Mouse (Mus musculus): ENCODE data around the gene Psmd5.
"Not testable (repeated sequence)": the region's sequence is repeated elsewhere in the genome, so short reads cannot be mapped to it uniquely, and the experiment has no call there.

Gene Psmd5

DNA sequence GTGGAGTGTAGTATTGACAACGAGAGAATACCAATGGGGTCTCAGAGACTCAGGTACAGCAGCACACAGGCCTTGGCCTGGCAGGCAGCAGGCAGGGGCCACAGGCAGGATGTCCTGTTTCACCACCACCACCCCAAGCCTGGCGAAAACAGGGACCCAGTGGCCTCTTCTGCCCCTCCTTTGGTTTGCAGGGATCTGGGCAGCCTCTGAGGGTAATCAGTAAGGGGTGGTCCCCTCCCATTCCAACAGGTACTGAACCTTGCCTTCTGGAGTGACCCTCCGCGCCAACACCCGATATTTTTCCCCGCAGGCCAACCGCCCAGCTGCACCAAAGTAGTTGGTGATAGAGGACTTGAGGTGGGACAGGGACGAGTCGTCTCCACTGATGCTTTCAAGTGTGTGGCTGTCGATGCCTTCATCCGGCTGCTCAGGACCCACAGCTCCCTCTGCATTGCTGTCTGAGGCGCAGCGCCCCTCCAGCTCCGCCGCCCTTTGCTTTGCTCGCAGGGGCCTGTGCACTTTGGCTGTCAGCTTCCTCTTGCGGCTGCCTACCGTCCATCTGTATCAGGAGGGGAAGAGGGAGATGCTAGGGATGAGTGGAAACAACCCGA is 20.8 kb upstream of the Psmd5 start:
- DNase-seq (ENCODE audit: low read depth, low spot score): no peak

DNA sequence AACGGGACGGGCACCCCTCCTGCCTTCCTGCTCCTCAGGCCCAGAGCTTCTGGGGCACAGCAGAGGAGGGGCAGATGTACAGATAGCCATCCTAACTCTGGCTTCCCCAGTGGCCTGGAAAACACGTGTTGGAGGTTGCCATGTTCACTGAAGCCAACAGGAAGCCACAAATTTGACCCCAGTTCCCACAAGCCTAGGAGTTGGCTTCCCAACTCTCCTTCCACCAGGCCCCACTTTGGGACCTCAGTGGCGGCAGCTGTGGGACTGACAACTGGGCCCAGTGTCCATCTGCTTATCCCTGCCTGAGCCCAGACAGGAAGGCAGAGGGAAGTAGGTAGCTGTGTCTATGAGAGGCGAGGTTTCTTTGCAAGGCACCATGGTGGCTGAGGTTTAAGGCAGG is 19.2 kb upstream of the Psmd5 start:
- no peak for DNase-seq (ENCODE audit: low read depth, low spot score)

DNA sequence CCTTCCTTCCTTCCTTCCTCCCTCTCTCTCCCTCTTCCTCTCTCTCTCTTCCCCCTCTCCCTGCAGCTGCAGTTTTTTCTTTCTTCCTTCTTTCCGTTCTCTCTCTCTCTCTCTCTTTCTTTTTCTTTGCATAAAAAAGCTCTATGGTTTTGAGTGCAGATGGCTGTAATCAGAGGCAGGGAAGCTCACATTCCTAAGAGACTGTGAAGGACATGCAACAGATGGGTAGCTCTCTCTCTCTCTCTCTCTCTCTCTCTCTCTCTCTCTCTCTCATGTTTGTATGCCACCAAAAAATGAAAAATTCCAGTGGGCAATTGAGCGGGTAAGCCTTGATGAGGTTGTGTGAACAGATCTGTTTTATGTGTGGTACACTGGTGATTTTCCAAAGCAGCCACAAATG is 9.4 kb upstream of the Psmd5 start:
- no peak for DNase-seq (ENCODE audit: low read depth, low spot score)

DNA sequence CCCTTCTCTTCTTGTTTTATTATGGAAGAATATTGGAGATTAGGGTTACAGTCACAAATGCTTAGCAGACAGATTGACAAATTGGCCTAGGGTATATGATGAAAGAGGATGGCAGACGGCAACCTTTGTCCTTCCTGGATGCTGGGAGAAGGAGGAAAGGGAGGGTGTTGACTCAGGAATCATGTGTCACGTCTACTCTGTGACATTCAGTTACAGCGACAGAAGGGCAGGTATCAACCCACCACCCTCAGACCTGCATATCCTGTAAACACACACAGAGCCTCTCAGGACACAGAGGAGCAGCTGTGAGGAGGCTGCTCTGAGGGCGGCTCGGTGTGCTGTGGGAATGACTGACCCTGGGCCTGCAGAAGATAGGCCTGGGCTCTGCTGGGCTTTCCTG is 8.4 kb upstream of the Psmd5 start:
- DNase-seq (ENCODE audit: low read depth, low spot score): no peak

DNA sequence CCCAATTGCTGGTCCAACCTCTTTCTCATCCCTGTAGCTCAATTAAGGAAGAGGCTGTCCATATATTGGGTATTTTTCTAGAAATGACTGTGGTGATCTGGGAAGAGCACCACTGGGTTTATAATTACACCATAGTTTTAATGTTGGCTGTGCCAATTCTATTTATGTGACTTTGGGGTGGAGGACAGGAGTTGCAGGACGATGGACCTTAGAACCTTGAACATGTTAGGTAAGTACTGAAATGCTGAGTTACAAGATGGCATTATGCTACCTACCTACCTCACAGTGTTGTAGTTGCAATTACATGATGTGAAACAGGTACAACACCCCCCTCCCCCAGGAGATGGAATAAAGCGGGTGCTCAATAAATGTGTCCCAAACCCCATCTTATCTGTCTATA is 8.0 kb upstream of the Psmd5 start:
- DNase-seq (ENCODE audit: low read depth, low spot score): no peak

DNA sequence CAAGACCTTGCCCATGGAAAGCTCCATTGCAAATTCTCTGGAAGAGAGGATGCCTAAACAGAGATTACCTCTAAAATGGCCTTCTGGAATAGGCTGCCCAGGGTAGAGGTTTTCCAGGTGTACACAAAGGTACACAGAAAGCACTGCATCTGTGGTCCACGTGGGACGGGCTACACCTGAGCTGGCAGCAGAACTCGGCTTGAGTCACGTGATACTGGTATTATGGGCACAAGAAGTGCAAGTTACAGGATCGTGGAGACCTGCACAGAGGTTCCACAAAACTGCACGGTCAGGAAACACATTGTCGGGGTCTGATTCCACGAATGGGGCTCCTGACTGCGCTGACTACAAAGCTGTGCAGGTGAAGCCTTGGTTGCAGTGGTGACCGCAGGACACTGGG is 5.3 kb upstream of the Psmd5 start:
- DNase-seq (ENCODE audit: low read depth, low spot score): no peak

DNA sequence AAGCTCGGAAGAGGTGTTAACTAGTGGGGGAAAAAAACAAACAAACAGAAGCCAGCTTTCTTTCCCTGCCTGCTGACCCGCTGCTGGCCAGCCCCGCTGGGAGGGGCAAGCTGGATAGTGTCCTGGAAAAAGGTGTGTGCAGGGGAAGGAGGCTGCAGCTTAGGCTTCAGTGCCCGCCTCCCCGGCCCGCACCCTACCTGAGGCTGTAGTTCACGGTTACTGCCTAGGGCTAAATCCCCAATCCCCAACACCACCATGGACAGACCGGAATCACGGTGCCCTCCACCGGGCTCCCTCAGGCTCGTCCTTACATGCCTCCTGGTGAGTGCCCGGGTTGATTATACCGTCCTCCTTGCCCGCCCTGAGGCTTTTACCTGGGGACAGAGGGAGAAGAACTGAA is 497 bp downstream of the Psmd5 start, which contains the start of gene Cutal:
Gene Cutal, plus strand, starts transcription at position 126 of the 400 bp plus-strand sequence.
- DNase-seq (ENCODE audit: low read depth, low spot score): no peak

DNA sequence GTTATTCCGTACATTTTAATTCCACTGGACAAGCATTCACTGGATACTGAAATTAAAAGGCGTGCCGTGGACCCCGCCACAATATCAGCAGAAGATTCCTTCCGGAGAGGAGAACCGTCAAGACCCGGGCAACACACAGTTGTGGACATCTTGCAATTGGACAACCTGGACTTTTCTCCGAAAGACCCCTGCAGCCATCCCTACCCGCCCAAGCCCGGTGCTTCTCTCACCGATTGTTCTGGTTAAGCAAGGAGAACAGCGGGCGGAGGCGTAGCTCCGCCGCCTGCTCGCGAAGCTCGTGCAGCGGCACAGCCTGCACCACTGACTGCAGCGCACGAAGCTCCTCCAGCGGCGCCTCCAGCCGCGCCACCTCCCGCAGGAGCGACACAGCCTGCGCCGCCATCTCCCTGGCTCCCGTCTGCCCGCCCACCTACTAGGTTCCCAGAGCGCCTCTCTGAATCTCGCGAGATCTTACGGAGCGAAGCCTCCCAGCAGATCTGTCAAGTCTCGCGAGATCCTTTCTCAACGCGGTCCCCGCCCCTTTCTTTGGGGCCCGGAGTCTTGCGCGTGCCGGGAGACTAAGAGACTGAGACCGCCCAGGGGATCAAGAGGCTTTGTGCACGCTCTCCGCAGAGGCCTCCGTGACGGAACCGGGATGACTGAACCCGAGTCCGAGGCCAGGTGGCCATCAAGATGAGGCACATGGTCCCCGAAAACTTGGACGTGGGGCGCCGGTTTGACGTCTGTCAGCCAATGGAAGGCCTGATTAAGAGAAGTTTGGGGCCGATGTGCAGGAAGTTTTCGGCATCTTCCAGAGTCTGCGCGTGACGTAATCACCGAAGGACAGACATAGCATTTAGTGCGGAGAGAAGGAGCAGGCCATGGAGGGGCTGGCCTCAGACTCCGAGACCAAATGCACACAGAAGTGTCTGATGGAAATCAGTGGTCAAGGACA is 4.0 kb downstream of the Psmd5 start:
- DNase-seq (ENCODE audit: low read depth, low spot score): peak; percentile 100

DNA sequence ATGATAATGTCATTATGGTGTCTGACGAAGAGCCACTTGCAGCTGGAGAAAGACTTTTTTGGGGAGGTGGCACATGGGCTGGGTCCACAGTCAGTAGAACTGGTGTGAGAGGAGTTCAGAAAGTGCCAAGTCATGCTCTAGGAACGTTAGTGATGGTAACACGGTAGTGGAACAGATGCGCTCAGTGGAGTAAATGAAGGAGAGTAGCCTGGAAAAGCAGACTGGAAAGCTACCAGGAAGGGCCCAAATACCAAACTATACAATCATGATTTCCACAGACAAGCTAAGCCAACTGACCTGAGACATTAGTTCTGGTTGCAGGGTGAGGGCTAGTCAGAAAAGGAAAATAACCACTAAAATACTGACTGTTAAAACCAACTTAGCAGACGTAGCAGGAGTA is 5.1 kb downstream of the Psmd5 start:
- peak; percentile 82 for DNase-seq (ENCODE audit: low read depth, low spot score)

DNA sequence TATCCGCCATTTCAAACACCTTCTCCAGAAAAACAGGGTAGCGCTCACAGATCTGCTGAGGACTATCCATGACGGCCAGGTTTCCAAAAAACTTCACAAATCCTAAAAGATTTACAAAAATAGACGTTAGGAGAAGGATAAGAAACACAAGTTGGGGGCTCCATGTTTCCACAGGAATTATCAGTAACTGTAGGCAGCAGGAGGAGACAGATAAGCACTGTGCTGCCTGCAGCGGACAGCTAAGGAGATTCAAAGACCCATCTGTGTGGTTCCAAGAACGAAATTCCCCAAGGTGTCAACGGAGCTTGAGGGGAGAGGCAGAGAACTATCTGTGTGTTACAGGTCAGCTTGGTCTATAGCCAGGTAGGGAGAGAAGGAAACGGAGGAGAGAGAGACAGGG is 17.0 kb downstream of the Psmd5 start:
- DNase-seq (ENCODE audit: low read depth, low spot score): no peak

DNA sequence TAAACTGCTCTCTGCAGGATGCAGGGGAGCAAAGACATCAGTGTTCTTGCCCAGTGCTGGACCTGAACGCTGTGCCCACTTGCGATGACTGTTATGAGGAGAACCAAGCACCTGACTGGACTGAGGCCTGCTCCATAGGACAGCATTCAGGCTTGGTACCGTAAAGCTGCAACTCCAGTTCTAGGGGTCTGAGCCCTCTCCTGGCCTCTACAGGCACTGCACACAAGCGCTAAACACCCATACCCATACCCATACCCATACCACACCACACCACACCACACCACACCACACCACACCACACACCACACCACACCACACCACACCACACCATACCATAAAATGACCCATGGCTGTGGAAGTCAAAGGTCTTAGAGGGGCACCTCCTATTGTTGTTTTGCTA is 19.5 kb downstream of the Psmd5 start:
- DNase-seq (ENCODE audit: low read depth, low spot score): no peak

DNA sequence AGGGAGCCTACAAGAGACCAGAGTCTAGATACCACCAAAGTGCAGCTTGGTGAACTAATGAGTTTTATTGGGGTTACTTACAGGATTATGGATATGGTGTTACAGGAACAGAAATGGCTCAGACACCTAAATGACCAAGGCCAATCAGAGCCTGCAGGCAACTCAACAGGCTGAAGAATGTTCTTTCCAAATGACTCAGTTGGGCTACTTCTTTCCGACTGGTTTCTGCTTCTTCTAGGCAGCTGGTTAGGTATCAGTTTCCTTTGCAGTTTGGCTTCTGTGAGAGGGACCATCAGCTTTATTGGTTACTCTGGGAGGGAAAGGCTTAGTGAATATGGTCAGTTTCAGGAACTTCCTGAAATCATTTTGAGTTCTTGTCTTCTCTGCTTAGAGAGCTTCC is 27.1 kb downstream of the Psmd5 start:
- no peak for DNase-seq (ENCODE audit: low read depth, low spot score)

DNA sequence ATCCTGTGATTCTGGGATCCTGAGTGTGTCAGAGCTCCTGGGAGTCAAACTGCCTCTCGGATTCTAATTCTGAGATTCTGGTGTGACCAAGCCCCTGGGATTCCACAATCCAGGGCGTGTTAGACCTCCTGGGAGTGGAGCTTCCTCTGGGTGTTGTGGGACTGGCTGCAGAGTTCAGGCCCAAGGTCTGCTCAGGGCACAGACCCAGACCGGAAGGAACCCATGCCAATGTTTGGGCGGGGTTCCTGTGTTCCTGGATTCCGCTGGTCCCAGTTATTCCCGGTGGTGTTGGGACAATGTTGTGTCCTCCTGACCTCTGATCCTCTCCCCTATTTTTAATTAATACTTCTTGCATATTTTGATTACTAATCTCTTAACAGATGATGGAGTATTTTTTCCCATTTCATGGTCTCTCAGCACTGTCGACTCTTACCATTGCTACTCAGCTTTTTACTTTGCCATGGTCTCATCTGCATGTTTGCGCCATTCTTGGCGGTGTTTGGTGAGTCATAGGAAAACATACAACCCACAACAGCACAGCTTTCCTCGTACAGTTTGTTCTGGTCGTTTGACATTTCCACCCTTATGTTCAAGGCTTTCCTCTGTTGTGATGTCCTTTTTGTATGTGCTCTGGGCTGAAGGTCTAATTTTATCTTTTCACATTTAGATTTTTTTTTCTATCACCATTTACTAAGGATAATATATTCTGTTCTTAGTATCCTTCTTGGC is 31.4 kb downstream of the Psmd5 start:
- DNase-seq (ENCODE audit: low read depth, low spot score): no peak

DNA sequence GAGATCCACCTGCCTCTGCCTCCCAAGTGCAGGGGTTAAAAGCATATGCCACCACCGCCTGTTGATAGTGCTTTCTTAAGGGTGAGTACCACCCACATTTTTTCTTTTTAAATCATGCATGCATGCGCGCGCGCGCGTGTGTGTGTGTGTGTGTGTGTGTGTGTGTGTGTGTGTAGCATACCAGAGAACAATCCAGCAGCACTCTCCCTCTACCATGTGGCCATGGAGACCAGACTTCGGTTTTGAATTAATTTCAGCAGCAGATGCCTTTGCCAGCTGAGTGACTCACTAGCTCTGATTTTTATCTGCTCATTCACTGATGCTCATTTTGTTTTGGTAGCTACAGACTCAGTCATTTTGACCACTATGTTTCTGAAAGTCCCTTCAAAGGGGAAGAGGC is 33.1 kb downstream of the Psmd5 start:
- DNase-seq (ENCODE audit: low read depth, low spot score): no peak

DNA sequence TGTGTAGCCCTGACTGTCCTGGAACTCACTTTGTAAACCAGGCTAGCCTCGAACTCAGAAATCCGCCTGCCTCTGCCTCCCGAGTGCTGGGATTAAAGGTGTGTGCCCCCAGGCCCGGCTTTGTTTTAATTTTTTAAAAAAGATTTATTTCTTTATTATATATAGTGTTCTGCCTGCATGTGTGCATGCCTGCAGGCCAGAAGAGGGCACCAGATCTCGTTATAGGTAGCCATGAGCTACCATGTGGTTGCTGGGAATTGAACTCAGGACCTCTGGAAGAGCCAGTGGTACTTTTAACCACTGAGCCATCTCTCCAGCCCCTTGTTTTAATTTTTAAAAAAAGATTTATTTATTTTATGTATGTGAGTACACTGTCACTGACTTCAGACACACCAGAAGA is 34.6 kb downstream of the Psmd5 start:
- not testable (repeated sequence) for DNase-seq (ENCODE audit: low read depth, low spot score)

DNA sequence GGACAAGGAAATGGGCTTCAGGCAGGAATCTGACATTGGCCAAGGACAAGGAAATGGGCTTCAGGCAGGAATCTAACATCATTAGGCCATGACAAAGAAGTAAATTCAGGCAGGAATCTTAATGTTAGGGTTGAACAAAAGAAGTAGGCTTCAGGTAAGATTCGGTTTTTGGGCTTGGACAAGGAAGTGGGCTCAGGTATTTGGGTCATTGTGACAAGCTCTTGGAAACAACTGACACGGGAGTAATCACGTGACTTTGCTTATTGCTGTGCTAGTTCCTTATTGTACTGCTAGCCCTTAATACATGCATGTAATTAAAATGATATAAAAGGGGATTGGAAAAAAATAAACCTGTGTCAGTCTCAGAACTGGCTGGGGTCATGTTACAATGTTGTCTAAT is 39.1 kb downstream of the Psmd5 start:
- no peak for DNase-seq (ENCODE audit: low read depth, low spot score)

DNA sequence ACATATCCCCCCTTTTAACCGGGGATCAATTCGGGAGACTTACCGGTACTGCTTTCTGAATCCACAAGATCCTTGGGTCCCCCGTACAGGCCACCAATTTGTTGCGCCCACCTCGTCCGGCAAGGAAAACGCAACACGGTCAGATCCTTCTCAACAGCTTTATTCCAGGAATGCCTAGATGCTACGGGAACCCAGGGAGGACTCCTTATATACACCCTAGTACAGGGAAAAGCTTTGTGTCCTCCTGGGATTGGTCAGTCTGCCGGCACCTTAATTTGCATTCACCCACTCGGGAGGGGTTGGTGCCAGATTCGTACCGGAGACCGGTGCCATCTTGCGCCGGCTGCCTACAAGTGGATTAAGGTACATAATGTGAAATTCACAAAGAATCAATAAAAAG is 41.1 kb downstream of the Psmd5 start:
- no peak for DNase-seq (ENCODE audit: low read depth, low spot score)

DNA sequence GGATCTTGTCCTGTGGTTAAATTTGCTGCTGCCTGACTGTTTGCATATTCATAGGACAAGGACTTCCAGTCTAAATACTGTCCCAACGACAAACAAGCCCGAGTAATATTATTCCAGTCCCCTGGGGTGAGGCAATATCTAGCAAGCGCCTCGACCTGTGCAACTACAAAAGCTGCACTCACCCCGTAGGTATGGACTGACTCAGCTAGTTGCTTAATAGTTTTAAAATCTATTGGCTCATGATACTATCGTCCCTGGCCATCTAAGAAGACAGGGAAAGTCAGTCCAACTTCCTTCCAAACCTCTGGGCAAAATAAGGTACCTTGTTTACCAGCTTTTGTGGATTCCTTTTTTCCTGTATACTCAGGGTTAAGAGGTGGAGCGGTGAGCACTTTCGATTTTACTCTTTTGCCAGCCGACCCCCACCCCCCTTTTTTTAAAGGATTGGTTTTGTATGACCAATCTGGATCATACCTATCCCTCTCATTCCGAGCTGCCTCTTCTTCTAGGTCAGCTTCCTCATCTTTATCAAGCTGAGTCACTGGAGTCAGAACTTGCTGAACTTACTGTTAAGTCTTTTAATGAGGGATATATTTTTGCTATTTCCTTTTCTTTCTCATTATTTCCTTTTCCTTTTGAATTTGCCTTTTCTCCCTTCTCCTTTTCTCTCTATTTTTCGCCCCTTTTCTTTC is 41.9 kb downstream of the Psmd5 start, which contains the start of gene Gm34653:
Gene Gm34653, plus strand, starts transcription at position 242 of the 692 bp plus-strand sequence.
- not testable (repeated sequence) for DNase-seq (ENCODE audit: low read depth, low spot score)

DNA sequence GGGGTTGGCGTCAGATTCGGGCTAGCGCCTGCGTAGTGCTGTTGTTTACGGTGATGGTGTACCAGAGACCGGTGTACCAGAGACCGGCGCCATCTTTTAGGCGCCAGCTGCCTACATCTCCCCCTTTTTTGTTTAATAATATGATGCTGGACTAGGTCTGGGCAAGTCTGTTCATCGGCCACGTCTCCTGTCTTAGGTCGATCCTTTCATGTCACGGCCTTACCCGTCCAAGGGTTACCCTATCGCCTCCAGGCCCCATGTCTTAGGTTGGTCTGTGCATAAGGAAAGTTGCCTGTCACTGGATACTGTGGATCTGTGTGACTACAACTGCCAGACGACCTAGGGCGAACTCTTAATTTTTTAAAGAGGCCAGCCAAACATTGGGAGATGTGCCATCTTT is 44.7 kb downstream of the Psmd5 start:
- not testable (repeated sequence) for DNase-seq (ENCODE audit: low read depth, low spot score)

DNA sequence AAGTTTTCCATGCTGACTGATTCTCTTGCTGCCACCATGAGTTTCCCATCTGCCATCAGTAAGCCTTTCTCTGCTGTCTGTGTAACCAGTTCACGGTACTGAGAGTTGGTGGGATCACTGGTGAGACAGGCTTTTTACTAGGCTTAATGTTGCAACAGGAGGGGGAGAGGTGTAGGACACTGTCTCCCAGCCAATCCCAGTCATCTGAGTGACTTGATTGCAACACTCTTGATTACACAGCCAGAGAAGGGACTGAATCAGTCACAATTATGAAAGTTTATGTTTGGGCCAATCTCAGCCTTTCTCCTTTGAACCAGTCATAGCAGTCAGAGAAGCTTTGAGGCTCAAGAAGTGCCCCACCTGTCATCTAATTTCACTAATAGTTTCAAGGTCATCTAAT is 46.7 kb downstream of the Psmd5 start:
- no peak for DNase-seq (ENCODE audit: low read depth, low spot score)

DNA sequence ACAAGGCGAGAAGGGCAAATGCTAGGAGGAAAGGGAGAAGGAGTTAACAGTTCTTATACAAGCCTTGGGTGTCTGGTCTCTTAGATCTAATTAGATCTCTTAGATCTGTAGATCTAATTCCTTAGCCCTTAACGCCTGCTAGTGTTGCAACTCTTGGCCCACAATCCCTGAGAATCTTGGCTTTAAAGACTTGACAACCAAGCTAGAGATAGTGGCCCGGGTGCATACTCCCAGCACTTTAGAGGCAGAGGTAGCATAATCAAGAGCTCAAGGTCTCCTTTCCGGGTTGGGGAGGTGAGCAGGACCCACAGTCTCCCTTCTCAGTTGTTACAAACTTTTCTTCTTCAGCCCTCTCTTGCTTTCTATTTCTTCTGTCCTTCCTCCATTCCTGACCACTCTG is 47.2 kb downstream of the Psmd5 start:
- no peak for DNase-seq (ENCODE audit: low read depth, low spot score)

All from c-Kit-negative CD71-positive TER-119-positive erythroid progenitor cells, embryonic 14.5 days (primary cell).